Mouse (Mus musculus) embryonic fibroblast, embryonic 13.5 days (primary cell): ENCODE data around the gene Gfm2. TPM values are rescaled to one million over a fixed set of nuclear protein-coding genes. Genes with fewer than 3 reads are reported as not detected.
A peak's percentile ranks its signal among the peaks of the same experiment; 100 is the strongest.
"Not testable (repeated sequence)": the region's sequence is repeated elsewhere in the genome, so short reads cannot be mapped to it uniquely, and the experiment has no call there.

ENCODE experiments used
- H3K27ac ChIP-seq: 2 replicates; pipeline ENCODE4 v1.5.1; 2012; ENCODE audit warnings: low read length, control low read depth, inconsistent platforms; ENCODE audit not compliant: insufficient read depth
- H3K4me1 ChIP-seq: 2 replicates; pipeline ENCODE4 v1.6.1; 2011; ENCODE audit warnings: low read length; ENCODE audit not compliant: control insufficient read depth, insufficient read depth
- H3K4me3 ChIP-seq: 2 replicates; pipeline ENCODE4 v1.5.1; 2011; ENCODE audit warnings: mild to moderate bottlenecking, control low read depth, low read length; ENCODE audit not compliant: insufficient read depth
- CTCF ChIP-seq: IDR thresholded peaks from 2 replicates; pipeline ENCODE4 v1.5.1; 2011; ENCODE audit warnings: mild to moderate bottlenecking, control low read depth, low read length, moderate library complexity, borderline replicate concordance; ENCODE audit not compliant: insufficient read depth
- POLR2A ChIP-seq: IDR thresholded peaks from 2 replicates; pipeline ENCODE4 v1.6.1; 2011; ENCODE audit warnings: low read depth, mild to moderate bottlenecking, control low read depth, low read length, moderate library complexity
- polyA plus RNA-seq: library from polyadenylated mRNA; stranded (reverse); fragments of >200 nt; gene quantifications from 2 replicates; pipeline ENCODE4 v1.2.4, GENCODE M21; 2011; ENCODE audit warnings: low read depth; ENCODE audit not compliant: missing spikeins, insufficient read length

Gfm2 gene
- 23.9 and 26.8 TPM in 2 replicates for polyA plus RNA-seq

GRCm38 (mm10) chr13:97137466-97138400 lies at the start of gene Gfm2, which contains the start of gene Nsa2:
Gfm2 (plus strand) TSS chr13:97137937.
Nsa2 (minus strand) TSS chr13:97137937.
- peak within 1 kb of the TSS; percentile 67 for H3K27ac ChIP-seq
- TF ChIP-seq POLR2A: peak; percentile 76
- TF ChIP-seq CTCF: no peak
- no peaks in the 10 kb centered on the region for H3K4me1 ChIP-seq
- H3K4me3 ChIP-seq: peak within 1 kb of the TSS; percentile 82

- Histone ChIP-seq H3K4me1 (no peaks in the 10 kb centered on the region), H3K27ac (no peak overlapping the region), H3K4me3 (no peak overlapping the region)
- TF ChIP-seq POLR2A (no peak), CTCF (no peak)
Observed at GRCm38 (mm10) chr13:97088183-97088582, 49.6 kb upstream of the Gfm2 start.

GRCm38 (mm10) chr13:97095726-97096125 lies 42.0 kb upstream of the Gfm2 start:
- no peak for TF ChIP-seq CTCF
- TF ChIP-seq POLR2A: no peak
- Histone ChIP-seq H3K4me3 (no peak overlapping the region), H3K27ac (no peak overlapping the region), H3K4me1 (no peaks in the 10 kb centered on the region)

- H3K4me3 ChIP-seq: no peak within 1 kb of the TSS
- no peaks in the 10 kb centered on the region for H3K4me1 ChIP-seq
- no peak within 1 kb of the TSS for H3K27ac ChIP-seq
- TF ChIP-seq CTCF (peak; percentile 37), POLR2A (no peak)
Observed at GRCm38 (mm10) chr13:97099187-97099852, 38.4 kb upstream of the Gfm2 start, which contains the start of gene Gm6169. Gm6169 (minus strand) TSS chr13:97099237.

GRCm38 (mm10) chr13:97104996-97105395 lies 32.7 kb upstream of the Gfm2 start:
- Histone ChIP-seq H3K4me1 (no peaks in the 10 kb centered on the region), H3K27ac (no peak overlapping the region), H3K4me3 (no peak overlapping the region)
- TF ChIP-seq POLR2A (no peak), CTCF (no peak)

- H3K4me1 ChIP-seq, H3K27ac ChIP-seq, H3K4me3 ChIP-seq: not testable (repeated sequence)
Observed at GRCm38 (mm10) chr13:97107721-97108120, 30.0 kb upstream of the Gfm2 start.

- no peak for TF ChIP-seq CTCF
- TF ChIP-seq POLR2A: no peak
- Histone ChIP-seq H3K4me3 (no peak overlapping the region), H3K4me1 (no peaks in the 10 kb centered on the region), H3K27ac (no peak overlapping the region)
Observed at GRCm38 (mm10) chr13:97109046-97109445, 28.7 kb upstream of the Gfm2 start.

GRCm38 (mm10) chr13:97121341-97121740 lies 16.4 kb upstream of the Gfm2 start:
- Histone ChIP-seq H3K4me3 (no peak overlapping the region), H3K4me1 (no peaks in the 10 kb centered on the region), H3K27ac (no peak overlapping the region)
- TF ChIP-seq POLR2A: no peak
- TF ChIP-seq CTCF: no peak

- H3K4me3 ChIP-seq, H3K4me1 ChIP-seq, H3K27ac ChIP-seq: not testable (repeated sequence)
Observed at GRCm38 (mm10) chr13:97129654-97130053, 8.1 kb upstream of the Gfm2 start.

GRCm38 (mm10) chr13:97130413-97130812 lies 7.3 kb upstream of the Gfm2 start:
- H3K4me1 ChIP-seq, H3K27ac ChIP-seq, H3K4me3 ChIP-seq: not testable (repeated sequence)

- H3K27ac ChIP-seq: not testable (repeated sequence)
Observed at GRCm38 (mm10) chr13:97138404-97138931, 731 bp downstream of the Gfm2 start.

More at GRCm38 (mm10) chr13:97138404-97138931, 731 bp downstream of the Gfm2 start:
- peak overlapping the region; percentile 82 for H3K4me3 ChIP-seq
- not testable (repeated sequence) for H3K4me1 ChIP-seq
